Mouse (Mus musculus): Measurements from ENCODE around the gene Hoxb8.
A peak's percentile ranks its signal among the peaks of the same experiment; 100 is the strongest.

The Hoxb8 gene

DNA sequence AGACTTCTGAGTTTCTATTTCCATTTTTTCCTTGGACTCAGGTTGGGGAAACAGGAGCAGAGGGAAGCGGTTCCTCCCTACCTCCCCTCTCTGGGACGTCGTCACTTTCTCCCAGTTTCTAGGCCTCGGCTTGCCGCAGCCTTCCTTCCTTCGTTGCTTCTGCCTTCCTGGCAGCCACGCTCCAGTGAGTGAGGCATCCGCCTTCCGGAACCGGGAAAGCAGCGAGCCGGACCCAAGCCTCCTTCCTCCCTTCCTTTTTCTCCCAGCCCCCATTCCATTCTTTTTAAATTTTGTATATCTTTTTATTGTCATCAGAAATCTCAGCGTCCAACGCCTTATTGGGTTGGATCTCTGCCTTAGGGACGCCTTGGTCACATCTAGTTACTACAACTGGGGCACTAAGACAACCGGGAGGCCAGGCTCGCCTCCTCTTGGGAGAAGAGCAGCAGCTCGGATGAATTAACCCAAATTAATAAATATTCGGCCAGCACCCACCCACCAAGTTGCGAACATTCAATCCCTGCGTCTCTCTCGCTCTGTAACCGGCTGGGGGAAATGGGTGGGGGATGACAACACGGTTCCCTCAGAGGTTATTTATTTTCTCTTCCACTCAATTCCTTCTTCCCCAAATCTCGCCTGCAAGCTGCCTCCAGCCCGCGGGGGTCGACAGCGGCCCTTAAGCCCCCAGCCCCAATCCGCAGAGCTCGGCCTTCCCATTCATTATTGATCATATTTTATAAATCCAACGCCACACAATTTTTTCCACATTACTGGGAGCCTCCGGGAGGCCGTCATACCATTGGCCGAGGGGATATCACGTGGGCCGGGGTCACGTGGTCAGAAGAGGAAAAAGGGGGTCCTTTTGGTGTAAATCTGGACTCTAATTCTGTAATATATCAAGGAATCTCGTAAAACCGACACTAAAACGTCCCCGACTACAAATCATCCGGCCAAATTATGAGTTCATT is 4.3 kb downstream of the Hoxb8 start, which contains the start of gene Hoxb7:
TSS of gene Hoxb7 (plus strand) at position 853 of the 968 bp plus-strand sequence.
- DNase-seq (ENCODE audit: low read depth) = no peak

DNA sequence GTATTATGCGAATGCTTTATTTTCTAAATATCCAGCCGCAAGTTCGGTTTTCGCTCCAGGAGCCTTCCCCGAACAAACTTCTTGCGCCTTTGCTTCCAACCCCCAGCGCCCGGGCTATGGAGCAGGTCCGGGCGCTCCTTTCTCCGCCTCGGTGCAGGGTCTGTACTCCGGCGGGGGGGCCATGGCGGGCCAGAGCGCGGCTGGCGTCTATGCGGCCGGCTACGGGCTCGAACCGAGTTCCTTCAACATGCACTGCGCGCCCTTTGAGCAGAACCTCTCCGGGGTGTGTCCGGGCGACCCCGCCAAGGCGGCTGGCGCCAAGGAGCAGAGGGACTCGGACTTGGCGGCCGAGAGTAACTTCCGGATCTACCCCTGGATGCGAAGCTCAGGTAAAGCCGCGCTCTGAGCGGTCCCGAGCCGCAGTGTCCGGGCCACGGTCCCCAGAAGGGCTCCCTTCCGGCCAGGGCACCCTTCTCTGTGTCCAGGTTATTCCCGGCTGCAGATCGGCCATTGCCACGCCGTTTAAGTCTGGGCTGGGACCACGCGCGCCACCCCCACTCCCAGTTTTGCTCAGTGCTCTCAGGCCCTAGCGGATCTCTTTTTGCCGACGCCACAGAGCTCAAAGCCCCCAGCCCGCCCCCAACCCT is 5.2 kb downstream of the Hoxb8 start:
- no peak for DNase-seq (ENCODE audit: low read depth)

GRCm38 (mm10) chr11:96287411-96287810 is 5.7 kb downstream of the Hoxb8 start:
- DNase-seq (ENCODE audit: low read depth) = no peak

- no peak for DNase-seq (ENCODE audit: low read depth)
Measured at GRCm38 (mm10) chr11:96288455-96289221, 6.9 kb downstream of the Hoxb8 start.

DNA sequence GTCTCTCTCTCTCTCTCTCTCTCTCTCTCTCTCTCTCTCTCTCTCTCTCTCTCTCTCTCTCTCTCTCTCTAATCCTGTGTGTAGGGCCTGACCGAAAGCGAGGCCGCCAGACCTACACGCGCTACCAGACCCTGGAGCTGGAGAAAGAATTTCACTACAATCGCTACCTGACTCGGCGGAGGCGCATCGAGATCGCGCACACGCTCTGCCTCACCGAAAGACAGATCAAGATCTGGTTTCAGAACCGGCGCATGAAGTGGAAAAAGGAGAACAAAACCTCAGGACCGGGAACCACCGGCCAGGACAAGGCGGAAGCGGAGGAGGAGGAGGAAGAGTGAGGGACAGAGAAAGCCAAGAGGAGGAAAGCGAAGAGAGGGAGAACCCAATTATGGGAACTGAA is 7.6 kb downstream of the Hoxb8 start:
- no peak for DNase-seq (ENCODE audit: low read depth)

- no peak for DNase-seq (ENCODE audit: low read depth)
Measured at GRCm38 (mm10) chr11:96289837-96290236, 8.1 kb downstream of the Hoxb8 start.

DNA sequence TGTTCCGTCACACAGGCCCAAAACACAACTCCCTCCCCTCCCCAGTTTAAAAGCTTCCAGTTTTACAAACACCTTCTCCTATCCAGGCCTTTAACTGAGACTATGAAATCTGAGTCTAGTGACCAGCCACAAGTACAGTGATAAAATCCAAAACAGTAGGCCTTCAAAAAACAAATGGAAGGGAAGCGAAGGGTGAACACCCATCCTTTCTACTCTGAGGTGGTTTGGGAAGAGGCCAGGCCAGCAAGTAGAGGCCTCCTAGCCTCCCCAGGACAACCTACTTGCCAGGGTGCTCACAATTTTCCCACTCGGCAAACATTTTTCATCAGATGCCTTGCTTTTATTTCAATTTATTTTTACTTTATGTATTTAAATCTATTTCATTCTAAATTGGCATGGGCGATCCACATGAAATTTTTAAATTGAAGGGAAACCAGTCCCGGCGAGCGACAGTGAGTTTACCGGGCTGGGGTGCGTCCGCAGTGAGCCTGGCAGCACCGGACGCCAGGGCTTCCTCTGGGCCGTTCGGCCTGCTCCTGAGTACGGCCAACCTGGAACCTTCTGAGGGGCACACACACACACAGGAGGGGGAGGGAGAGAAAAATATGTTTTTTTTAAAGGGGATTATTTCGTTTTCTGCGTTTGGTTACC is 9.1 kb downstream of the Hoxb8 start:
- no peak for DNase-seq (ENCODE audit: low read depth)

DNA sequence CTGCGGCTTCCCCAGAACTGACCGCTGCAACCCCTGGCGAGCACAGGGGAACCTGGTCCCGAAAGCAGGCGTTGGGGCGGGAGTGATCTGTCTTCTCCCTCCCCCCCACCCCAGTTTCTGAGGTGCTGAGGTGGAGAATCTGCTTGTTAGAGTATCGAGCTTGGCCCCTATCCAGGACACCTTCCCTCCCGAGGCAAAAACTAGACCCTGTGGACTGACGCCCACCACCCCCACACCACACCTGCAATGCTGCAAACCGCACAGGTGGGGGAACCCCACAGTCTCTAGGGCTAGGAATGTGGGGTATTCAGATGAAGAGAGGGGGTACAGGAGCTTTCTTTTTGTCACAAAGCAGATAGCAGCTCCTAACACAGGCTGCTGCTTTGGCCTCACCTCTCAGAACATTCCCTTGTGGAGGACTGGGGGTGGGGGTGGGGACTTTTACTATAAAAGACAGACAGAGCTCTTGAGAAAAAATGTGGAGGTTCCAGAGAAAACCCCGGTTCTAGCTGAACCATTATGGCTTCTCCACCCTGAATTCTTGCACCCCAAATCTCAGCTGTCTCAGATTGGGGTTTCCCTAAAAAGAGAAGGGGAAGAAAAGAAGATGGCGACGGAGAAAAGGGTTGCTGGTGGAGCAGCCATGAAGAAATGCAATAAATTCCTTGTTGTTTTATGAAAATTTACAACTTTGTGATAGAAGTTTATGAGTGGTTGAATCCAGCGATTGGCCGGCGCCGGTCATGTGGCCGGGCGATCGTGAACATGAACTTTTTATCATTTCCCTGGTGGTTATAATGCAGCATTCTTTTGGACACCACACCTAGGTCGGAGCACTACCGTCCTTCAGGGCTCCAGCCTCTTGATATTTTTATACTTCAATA is 10.2 kb downstream of the Hoxb8 start, which contains the start of gene Hoxb6:
TSS of gene Hoxb6 (plus strand) at position 796 of the 884 bp plus-strand sequence.
- DNase-seq (ENCODE audit: low read depth) = no peak

DNA sequence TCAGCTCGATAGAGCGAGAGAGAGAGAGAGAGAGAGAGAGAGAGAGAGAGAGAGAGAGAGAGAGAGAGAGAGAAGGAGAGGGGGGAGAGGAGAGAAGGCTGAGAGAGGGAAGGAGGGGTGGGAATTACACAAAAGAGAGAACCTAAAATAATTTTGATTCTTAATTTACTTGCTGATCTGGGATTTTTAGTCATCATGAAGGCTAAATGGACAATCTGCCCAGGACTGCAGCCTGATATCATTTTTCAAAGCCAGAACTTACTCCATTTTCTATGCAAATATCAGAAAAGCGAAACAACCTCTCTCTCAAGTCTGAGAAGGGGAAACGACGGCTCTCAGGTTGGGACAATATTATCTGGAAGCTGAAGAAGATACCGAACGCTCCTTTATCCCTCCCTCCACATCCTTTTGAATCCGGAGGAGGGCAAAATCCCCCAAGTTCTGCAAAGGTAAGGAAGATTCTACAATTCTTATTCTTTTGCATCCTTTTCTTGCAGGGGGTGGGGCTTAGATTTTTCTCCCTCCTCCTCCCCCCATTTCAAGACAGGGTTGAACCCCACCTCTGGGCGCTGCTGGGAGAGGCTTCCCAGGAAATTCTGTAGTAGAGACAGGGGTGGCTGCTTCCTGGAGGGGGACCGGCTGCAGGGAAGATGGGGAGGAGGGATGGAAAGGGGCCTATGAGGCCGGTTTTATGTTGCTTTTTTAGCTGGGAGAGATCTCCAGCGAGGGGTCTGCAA is 11.0 kb downstream of the Hoxb8 start:
- no peak for DNase-seq (ENCODE audit: low read depth)

GRCm38 (mm10) chr11:96293302-96293921 is 11.7 kb downstream of the Hoxb8 start:
- DNase-seq (ENCODE audit: low read depth) = no peak

- DNase-seq (ENCODE audit: low read depth) = peak; percentile 89
Measured at GRCm38 (mm10) chr11:96294245-96295091, 12.8 kb downstream of the Hoxb8 start.

DNA sequence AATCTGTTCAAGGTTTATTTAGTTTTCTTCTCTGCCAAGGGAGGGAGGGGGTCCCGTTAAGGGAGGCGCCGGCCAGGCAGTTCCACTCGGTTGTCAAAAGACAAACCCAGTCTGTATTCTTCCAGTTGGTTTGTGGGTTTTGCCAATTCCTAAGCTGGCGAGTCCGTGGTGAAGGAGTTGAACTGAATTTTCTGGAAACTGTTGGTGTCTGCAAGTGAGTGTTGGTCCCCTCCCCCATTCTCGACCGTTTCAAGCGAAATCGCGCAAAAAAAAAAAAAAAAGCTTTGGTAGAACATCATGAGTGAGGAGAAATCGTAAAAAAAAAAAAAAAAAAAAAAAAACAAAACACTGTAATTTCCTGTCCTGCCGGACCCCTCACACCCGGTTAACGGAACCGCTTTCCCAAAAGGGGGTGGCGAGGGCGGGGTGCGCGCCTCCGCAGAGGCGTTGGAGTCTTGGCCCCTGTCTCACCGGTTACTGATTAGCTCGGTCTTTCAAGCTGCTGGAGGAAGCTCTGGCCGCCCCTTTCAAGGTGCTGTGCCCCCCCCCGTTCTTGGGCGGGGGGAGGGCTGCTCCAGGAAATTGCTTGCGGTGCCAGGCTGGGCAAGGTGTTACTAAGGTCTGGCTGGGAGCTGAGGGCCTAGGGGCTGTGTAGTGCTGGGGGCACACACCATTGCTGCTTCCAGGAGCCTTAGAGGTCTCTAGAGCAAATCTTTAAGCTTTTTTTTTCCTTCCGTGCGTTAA is 13.6 kb downstream of the Hoxb8 start:
- no peak for DNase-seq (ENCODE audit: low read depth)

DNA sequence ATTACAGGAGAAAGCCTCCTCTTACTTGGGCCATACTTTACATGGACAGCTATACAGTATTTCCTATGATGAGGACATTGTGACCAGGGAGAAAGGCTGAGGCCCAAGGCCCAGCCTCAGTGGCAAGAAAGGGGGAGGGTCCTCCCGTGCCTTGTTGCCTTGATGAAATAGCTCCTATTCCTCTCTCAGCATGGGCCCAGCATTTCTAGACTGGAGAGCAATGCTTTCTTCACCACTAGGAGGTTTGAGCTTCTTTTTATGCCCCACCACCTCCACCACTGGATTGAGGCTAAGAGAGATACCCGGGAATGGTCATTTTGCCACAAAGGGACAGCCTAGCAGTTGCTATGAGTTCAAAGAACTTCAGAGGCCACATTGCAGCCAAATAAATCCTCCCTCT is 15.3 kb downstream of the Hoxb8 start:
- DNase-seq (ENCODE audit: low read depth) = no peak

GRCm38 (mm10) chr11:96297428-96297827 is 15.7 kb downstream of the Hoxb8 start:
- no peak for DNase-seq (ENCODE audit: low read depth)

GRCm38 (mm10) chr11:96297968-96298635 is 16.4 kb downstream of the Hoxb8 start:
- no peak for DNase-seq (ENCODE audit: low read depth)

DNA sequence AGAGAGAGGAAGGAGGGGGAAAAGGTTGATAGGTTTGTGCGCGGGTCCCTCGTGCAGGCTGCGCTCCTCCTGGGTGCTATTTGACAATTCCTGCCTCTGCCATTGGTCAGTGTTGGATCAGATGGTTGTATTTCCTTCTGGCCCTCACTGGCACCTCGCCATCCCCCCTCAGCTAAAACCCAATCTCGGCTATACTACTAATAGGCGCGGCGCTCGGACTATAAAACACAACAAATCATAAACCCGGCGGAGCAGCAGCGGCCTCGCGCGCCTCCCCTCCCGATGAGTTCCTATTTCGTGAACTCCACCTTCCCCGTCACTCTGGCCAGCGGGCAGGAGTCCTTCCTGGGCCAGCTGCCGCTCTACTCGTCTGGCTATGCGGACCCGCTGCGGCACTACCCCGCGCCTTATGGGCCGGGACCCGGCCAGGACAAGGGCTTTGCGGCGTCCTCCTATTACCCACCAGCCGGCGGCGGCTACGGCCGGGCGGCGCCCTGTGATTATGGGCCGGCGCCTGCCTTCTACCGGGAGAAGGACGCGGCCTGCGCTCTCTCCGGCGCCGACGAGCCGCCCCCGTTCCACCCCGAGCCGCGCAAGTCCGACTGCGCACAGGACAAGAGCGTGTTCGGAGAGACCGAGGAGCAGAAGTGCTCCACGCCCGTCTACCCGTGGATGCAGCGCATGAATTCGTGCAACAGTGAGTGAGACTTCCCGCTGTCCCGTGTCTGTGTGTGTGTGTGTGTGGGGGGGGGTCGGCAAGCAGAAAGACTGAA is 17.4 kb downstream of the Hoxb8 start:
- DNase-seq (ENCODE audit: low read depth) = no peak

GRCm38 (mm10) chr11:96299781-96300180 is 18.1 kb downstream of the Hoxb8 start:
- no peak for DNase-seq (ENCODE audit: low read depth)
